Mouse (Mus musculus) thymus, adult 2 months (tissue): ENCODE measurements around the gene Zdhhc14.

ENCODE experiments used
- CTCF ChIP-seq: fragments of 200-500 bp; IDR thresholded peaks from 2 replicates; pipeline ENCODE4 v1.5.1; 2012; ENCODE audit warnings: mild to moderate bottlenecking, control low read depth, low read length, moderate library complexity, borderline replicate concordance; ENCODE audit not compliant: control insufficient read depth, poor library complexity, insufficient read depth; ENCODE audit errors: extremely low read depth
- POLR2A ChIP-seq: fragments of 200-500 bp; IDR thresholded peaks from 2 replicates; pipeline ENCODE4 v1.6.1; 2012; ENCODE audit warnings: mild to moderate bottlenecking, low read length, control low read depth, moderate library complexity; ENCODE audit not compliant: control insufficient read depth, poor library complexity, insufficient read depth; ENCODE audit errors: extremely low read depth

GRCm38 (mm10) chr17:5549460-5549859 is 57.1 kb downstream of the Zdhhc14 start:
- no peak for TF ChIP-seq POLR2A
- no peak for TF ChIP-seq CTCF
